Mouse (Mus musculus) monocyte, adult 5-6 weeks (primary cell): ENCODE results near the gene Msrb2. TPM values are rescaled to one million over a fixed set of nuclear protein-coding genes. Genes with fewer than 3 reads are reported as not detected.

Source experiments
- ATAC-seq: fragments of 153-309, 156-312 bp; replicated peaks from 2 replicates; pipeline ENCODE4 v1.8.0; 2017; ENCODE audit warnings: mild to moderate bottlenecking; ENCODE audit not compliant: low TSS enrichment, insufficient number of reproducible peaks, severe bottlenecking, poor library complexity, low FRiP score
- total RNA-seq: library from RNA; stranded (forward); fragments of 200-1000, 200-491, 200-594 nt; gene quantifications from 3 replicates; pipeline ENCODE4 v1.2.3, GENCODE M21; 2017

Gene Msrb2
- total RNA-seq, 1 experiment from 2014 or later, result 2.3 TPM

DNA sequence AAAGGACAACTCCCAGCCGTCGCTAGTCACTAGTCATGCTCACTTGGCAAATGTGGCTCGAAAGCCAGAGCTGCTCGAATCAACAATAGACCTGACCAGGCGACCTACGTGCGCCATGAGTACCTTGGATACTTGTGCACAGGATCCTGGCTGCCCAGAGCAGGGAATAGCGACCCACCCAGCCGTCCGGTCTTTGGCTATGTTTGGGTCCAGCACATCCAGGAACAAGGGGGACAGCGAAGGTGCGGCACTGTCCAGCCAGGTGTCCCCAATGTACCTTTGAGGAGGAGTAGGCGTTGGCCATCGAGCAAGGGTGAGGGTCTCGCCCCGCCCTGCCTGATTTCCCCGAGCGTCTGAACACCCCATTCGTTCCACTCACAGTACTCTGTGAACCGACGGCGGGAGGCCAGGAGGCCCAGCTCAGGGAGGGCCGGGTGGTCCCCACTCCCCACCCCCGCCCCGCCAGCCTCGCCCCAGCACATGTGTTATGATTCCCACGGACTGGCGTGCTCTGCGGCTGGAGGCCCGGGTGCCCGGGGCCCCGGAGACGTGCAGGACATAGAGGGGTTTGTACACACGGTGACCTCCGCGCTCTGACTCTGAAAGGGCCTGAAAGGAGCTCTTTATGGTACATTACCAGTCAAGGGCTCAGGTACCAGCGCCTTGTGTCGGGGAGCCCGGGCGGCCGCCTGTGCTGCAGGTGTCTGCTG is 60.5 kb downstream of the Msrb2 start:
- ATAC-seq, result no peak

DNA sequence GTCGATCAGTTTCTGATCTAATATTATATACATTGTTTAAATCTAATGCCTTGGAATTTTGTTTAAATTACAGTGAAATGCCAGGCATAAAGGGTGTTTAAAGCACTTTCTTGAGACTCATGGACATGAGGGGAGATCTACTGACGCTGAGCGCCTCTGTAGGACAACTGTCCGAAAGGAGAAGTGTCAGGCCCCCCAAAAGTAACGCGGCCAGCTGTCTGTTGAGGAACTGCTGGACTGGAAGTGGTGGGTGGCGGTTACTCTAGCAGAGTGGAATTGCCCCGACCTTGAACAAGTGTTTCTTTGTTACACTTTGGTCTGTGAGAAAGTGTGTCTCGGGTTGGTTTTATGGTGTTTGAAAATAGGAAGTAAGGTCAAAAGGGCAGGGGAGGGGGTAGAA is 73.1 kb downstream of the Msrb2 start:
- no peak for ATAC-seq

Other genes starting within 250 kb of the Msrb2 start
- 0.86 to 0.87 TPM in 2 of 3 replicates, not detected in the other for gene Armc3, start 172.1 kb upstream of the Msrb2 start, total RNA-seq
- gene Ptf1a, start 74.2 kb downstream of the Msrb2 start, total RNA-seq, result not detected in 3 replicates
- not detected in 3 replicates for gene 4921504E06Rik, start 182.5 kb downstream of the Msrb2 start, total RNA-seq